Mouse (Mus musculus): ENCODE measurements at regions not wholly inside any gene's neighbourhood (a gene's known extent, or its start where the extent isn't known, plus 50 kb on each side); places are given as distances from the start of the nearest gene placed in this dataset.

DNA sequence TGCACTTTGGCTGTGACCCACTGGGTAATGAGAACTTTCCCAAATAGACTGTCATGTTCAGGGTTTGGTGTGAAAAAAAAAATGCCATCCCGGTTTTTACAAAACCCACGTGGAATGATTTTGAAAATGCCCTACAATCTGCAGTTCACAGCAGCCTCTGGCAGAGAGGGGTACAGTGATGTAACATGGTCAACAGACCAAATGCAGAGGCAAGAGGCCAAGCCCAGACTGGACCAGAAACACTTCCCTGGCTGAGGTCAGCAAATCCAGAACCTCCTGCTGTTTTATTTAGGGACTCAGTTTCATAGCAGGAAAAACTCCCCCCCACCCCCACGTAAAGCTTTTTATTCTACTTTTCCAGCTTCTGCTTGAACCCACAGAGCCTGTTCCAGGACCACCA is 267.4 kb downstream of the Maf start:
- no peaks in the 10 kb centered on the region for H3K79me3 ChIP-seq (ENCODE audit: low read depth)
- TF ChIP-seq MAX (IDR thresholded peaks at IDR 0.05), result no peak
- TF ChIP-seq MYOD1 (IDR thresholded peaks at IDR 0.05; ENCODE audit: control insufficient read depth, insufficient read length, low read depth), result no peak
- no peak for TF ChIP-seq CEBPB (IDR thresholded peaks at IDR 0.05; ENCODE audit: low read depth)
- TF ChIP-seq USF1 (IDR thresholded peaks at IDR 0.05; ENCODE audit: low read depth), result no peak
- no peak for TF ChIP-seq FOSL1 (IDR thresholded peaks at IDR 0.05; ENCODE audit: insufficient read depth, low read length, poor library complexity, severe bottlenecking)
- TF ChIP-seq MYOG (IDR thresholded peaks at IDR 0.05; ENCODE audit: control insufficient read depth, extremely low read depth, insufficient read length), result no peak
- H3ac ChIP-seq (ENCODE audit: control insufficient read depth, insufficient read length, low read depth), result no peak overlapping the region
- no peak overlapping the region for H3K4me3 ChIP-seq (ENCODE audit: insufficient read depth, poor library complexity, severe bottlenecking)
- peaks cover 3% of the 10 kb centered on the region for H3K27me3 ChIP-seq (ENCODE audit: control insufficient read depth, insufficient read depth, insufficient read length)
- no peaks in the 10 kb centered on the region for H3K79me2 ChIP-seq (ENCODE audit: control insufficient read depth, insufficient read depth)
- no peaks in the 10 kb centered on the region for H3K36me3 ChIP-seq (ENCODE audit: control insufficient read depth, insufficient read depth)

GRCm38 (mm10) chr8:115439512-115439911 is 268.1 kb downstream of the Maf start:
- no peaks in the 10 kb centered on the region for H3K36me3 ChIP-seq (ENCODE audit: control insufficient read depth, insufficient read depth)
- H3K4me3 ChIP-seq (ENCODE audit: insufficient read depth, poor library complexity, severe bottlenecking), result no peak overlapping the region
- H3K27me3 ChIP-seq (ENCODE audit: control insufficient read depth, insufficient read depth, insufficient read length), result peaks cover 3% of the 10 kb centered on the region
- no peaks in the 10 kb centered on the region for H3K79me2 ChIP-seq (ENCODE audit: control insufficient read depth, insufficient read depth)
- H3ac ChIP-seq (ENCODE audit: control insufficient read depth, insufficient read length, low read depth), result no peak overlapping the region
- TF ChIP-seq MYOD1 (IDR thresholded peaks at IDR 0.05; ENCODE audit: control insufficient read depth, insufficient read length, low read depth) (no peak), MAX (IDR thresholded peaks at IDR 0.05) (no peak), USF1 (IDR thresholded peaks at IDR 0.05; ENCODE audit: low read depth) (no peak)
- no peaks in the 10 kb centered on the region for H3K79me3 ChIP-seq (ENCODE audit: low read depth)

DNA sequence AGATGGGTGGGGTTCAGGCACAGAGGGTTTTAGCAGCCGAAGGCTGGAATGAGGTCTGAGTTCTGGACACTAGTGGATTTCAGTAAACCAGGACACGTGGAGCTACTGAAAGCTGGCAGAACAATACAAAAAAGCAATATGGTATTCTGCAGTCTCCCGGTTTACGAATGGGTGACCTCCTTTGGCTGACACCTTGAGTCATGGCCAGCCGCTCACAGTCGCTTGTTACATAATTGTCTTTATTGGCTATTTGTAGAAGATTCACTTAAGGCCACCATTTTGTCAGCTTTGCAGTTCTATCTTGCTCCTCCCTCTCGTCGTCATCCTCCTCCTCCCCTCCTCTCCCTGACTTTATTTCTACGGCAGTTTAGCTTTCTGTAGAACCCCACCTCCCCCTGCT is 269.6 kb downstream of the Maf start:
- Histone ChIP-seq H3K4me3 (ENCODE audit: insufficient read depth, poor library complexity, severe bottlenecking) (no peak overlapping the region), H3K36me3 (ENCODE audit: control insufficient read depth, insufficient read depth) (no peaks in the 10 kb centered on the region), H3K27me3 (ENCODE audit: control insufficient read depth, insufficient read depth, insufficient read length) (peaks cover 3% of the 10 kb centered on the region), H3K79me2 (ENCODE audit: control insufficient read depth, insufficient read depth) (no peaks in the 10 kb centered on the region), H3K79me3 (ENCODE audit: low read depth) (no peaks in the 10 kb centered on the region), H3ac (ENCODE audit: control insufficient read depth, insufficient read length, low read depth) (no peak overlapping the region)
- TF ChIP-seq FOSL1 (IDR thresholded peaks at IDR 0.05; ENCODE audit: insufficient read depth, low read length, poor library complexity, severe bottlenecking) (no peak), MAX (IDR thresholded peaks at IDR 0.05) (no peak), CEBPB (IDR thresholded peaks at IDR 0.05; ENCODE audit: low read depth) (no peak), USF1 (IDR thresholded peaks at IDR 0.05; ENCODE audit: low read depth) (no peak), MYOD1 (IDR thresholded peaks at IDR 0.05; ENCODE audit: control insufficient read depth, insufficient read length, low read depth) (no peak), MYOG (IDR thresholded peaks at IDR 0.05; ENCODE audit: control insufficient read depth, extremely low read depth, insufficient read length) (no peak), CTCF (IDR thresholded peaks at IDR 0.05; ENCODE audit: control insufficient read depth, insufficient read depth, insufficient read length) (no peak)

GRCm38 (mm10) chr8:115436356-115436721 is 271.3 kb downstream of the Maf start:
- Histone ChIP-seq H3K27me3 (ENCODE audit: control insufficient read depth, insufficient read depth, insufficient read length) (peaks cover 3% of the 10 kb centered on the region), H3K36me3 (ENCODE audit: control insufficient read depth, insufficient read depth) (no peaks in the 10 kb centered on the region), H3ac (ENCODE audit: control insufficient read depth, insufficient read length, low read depth) (no peak overlapping the region), H3K79me3 (ENCODE audit: low read depth) (no peaks in the 10 kb centered on the region), H3K79me2 (ENCODE audit: control insufficient read depth, insufficient read depth) (no peaks in the 10 kb centered on the region), H3K4me3 (ENCODE audit: insufficient read depth, poor library complexity, severe bottlenecking) (no peak overlapping the region)
- TF ChIP-seq FOSL1 (IDR thresholded peaks at IDR 0.05; ENCODE audit: insufficient read depth, low read length, poor library complexity, severe bottlenecking), result no peak

DNA sequence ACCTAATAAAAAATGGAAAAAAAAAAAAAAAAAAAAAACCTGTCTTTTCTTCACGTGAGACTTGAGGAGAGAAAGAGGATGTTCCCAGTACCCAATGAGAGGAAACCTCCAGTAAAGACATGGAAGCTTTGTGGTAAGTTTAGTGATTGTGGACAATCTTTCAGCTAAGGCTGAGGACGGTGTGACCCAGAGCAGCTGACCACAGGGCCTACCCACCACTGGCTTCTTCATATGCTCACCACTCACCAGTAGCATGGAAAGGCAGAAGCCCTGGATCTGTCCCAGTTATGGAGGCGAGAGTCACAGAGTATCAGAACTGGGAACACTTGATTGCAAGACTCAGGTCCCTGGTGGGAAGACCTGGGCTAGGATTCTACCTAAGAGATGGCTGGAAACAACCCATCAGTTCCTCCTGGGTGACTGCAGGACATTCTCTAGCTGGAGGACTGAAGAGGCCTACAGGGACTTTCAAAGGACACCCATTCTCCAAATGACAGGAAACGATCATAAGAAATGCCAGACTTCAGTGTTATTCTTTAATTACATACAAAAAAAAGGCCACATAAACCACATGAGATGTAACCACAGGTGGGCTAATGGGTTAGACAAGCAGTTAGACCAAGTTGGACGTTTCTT is 271.8 kb downstream of the Maf start:
- no peak overlapping the region for H3ac ChIP-seq (ENCODE audit: control insufficient read depth, insufficient read length, low read depth)
- H3K27me3 ChIP-seq (ENCODE audit: control insufficient read depth, insufficient read depth, insufficient read length), result peaks cover 3% of the 10 kb centered on the region
- H3K79me2 ChIP-seq (ENCODE audit: control insufficient read depth, insufficient read depth), result no peaks in the 10 kb centered on the region
- TF ChIP-seq FOSL1 (IDR thresholded peaks at IDR 0.05; ENCODE audit: insufficient read depth, low read length, poor library complexity, severe bottlenecking), result no peak
- no peak for TF ChIP-seq CEBPB (IDR thresholded peaks at IDR 0.05; ENCODE audit: low read depth)
- no peak for TF ChIP-seq MAX (IDR thresholded peaks at IDR 0.05)
- no peak for TF ChIP-seq CTCF (IDR thresholded peaks at IDR 0.05; ENCODE audit: control insufficient read depth, insufficient read depth, insufficient read length)
- TF ChIP-seq MYOD1 (IDR thresholded peaks at IDR 0.05; ENCODE audit: control insufficient read depth, insufficient read length, low read depth), result no peak
- TF ChIP-seq MYOG (IDR thresholded peaks at IDR 0.05; ENCODE audit: control insufficient read depth, extremely low read depth, insufficient read length), result no peak
- TF ChIP-seq USF1 (IDR thresholded peaks at IDR 0.05; ENCODE audit: low read depth), result no peak
- no peaks in the 10 kb centered on the region for H3K79me3 ChIP-seq (ENCODE audit: low read depth)
- H3K36me3 ChIP-seq (ENCODE audit: control insufficient read depth, insufficient read depth), result no peaks in the 10 kb centered on the region
- no peak overlapping the region for H3K4me3 ChIP-seq (ENCODE audit: insufficient read depth, poor library complexity, severe bottlenecking)

DNA sequence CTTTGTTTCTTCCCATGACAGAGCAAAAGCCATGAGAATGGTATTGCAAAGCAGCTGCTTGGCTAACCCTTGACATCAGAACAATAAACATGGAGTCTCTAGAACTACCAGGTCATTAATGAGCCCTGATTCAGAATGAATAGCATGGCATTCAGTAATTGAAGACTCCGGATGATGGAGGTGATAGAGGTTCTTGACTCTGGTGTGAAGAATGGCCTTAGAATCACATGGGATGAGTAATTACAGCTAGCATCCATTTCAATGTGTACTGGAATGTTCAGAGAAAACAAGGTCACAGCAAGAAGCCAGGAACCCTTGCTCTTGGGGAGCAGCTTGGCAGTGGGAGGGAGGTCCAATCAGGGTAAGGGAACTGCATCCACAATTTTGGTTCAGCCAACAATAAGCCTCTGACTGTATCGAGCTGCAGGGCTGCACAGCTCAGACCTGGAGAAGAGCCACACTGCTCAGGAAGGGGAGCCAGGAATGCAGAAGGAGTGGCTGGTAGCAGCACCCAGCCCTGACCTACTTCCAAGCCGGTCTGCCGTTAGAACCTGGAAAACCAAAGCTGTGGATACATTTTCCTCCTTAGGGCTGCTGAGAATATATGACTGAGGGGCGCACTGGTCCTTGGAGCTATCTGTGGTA is 275.1 kb downstream of the Maf start:
- Histone ChIP-seq H3K79me2 (ENCODE audit: control insufficient read depth, insufficient read depth) (no peaks in the 10 kb centered on the region), H3K36me3 (ENCODE audit: control insufficient read depth, insufficient read depth) (no peaks in the 10 kb centered on the region), H3K79me3 (ENCODE audit: low read depth) (no peaks in the 10 kb centered on the region), H3K4me3 (ENCODE audit: insufficient read depth, poor library complexity, severe bottlenecking) (no peak overlapping the region), H3ac (ENCODE audit: control insufficient read depth, insufficient read length, low read depth) (no peak overlapping the region), H3K27me3 (ENCODE audit: control insufficient read depth, insufficient read depth, insufficient read length) (no peaks in the 10 kb centered on the region)
- TF ChIP-seq FOSL1 (IDR thresholded peaks at IDR 0.05; ENCODE audit: insufficient read depth, low read length, poor library complexity, severe bottlenecking), result no peak
- TF ChIP-seq USF1 (IDR thresholded peaks at IDR 0.05; ENCODE audit: low read depth), result no peak
- TF ChIP-seq MYOD1 (IDR thresholded peaks at IDR 0.05; ENCODE audit: control insufficient read depth, insufficient read length, low read depth), result no peak
- TF ChIP-seq CTCF (IDR thresholded peaks at IDR 0.05; ENCODE audit: control insufficient read depth, insufficient read depth, insufficient read length), result no peak
- TF ChIP-seq CEBPB (IDR thresholded peaks at IDR 0.05; ENCODE audit: low read depth), result no peak
